Mouse (Mus musculus) cerebellum, adult 11-12 months (tissue): ENCODE measurements around the gene Fibp.
A peak's percentile ranks its signal among the peaks of the same experiment; 100 is the strongest.

Source experiments
- DNase-seq: peaks from one replicate; pipeline ENCODE4 v3.0.0; 2022

Fibp gene

DNA sequence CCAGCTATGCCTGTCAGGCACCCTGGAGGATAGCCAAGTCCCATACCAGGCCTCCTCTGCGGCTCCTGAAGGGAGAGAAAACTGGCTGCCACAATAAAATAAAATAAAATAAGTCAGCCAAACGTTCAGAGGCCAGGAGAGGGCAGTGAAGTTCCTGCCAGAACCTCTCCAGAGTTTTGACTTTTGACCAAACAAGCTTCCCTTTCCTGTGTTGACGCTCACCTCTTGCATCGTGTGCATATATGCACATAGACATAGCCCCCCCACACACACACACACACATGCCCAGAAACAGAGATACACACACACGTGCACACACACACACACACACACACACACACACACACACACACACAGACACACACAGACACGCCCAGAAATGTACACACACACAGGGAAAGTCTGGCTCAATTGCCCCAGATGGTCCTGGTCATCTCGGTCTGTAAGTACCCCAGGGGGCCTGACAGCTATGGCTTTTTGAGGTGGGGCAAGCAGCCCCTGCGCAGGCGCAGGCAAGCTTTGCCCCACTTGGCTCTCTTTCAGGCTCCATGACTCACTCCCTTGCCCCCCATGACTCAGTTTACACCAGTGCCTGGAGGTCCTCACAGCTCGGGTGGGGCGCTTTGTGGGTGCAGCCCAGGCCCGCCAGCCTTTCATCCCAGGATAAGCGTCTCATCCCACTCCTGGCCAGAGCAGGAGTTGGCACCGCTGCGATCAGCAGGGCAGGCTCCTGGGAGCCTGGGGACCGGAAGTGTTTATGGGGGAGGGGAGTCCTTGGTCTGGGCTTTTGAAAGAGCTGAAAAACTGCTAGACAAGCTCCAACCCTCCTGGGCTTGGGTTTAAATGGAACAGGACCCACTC, 27.2 kb upstream of the Fibp start:
- peak; percentile 58 for DNase-seq

DNA sequence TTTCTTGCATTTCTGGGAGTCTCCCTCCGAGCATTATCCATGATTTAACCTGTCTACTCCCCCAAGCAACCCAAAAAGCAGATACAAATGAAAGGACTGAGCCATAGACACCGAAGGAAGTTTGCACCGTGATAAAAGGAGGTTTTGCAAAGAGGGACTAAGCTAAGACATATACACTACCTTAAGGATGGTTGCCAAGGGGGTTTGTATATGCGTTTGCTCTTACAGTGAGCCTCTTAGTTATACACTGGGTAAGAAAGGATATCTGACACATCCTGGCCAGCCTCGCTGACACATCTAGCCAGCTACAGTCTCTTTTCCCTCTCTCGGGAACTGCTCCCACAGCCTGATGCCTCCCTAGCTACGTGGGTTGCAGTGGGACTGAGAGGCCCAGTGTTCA, 26.5 kb upstream of the Fibp start:
- no peak for DNase-seq

DNA sequence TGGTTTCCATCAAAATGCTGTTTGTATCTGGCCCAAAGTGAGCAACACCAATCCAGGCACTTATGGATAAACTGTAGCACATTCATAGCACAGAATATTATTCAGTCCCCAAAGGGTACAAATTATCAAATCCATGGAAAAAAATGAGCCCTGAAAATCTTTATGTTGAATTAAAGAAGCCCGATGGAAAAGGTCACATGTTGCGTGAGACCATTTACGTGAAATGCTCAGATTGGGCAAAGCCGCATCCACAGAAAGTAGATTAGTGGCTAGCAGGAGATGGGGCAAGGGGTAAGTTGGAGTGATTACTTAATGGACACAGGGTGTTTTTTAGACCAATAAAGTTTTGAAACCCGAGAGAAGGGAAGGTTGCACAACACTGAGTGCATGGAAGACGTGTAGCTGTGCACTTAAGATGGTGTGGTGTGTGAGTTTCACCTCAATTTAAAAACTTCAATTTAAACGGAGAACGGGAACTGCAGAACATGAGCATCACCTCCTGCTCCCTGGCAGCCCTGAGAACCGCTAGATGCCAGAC, 16.0 kb upstream of the Fibp start:
- no peak for DNase-seq

DNA sequence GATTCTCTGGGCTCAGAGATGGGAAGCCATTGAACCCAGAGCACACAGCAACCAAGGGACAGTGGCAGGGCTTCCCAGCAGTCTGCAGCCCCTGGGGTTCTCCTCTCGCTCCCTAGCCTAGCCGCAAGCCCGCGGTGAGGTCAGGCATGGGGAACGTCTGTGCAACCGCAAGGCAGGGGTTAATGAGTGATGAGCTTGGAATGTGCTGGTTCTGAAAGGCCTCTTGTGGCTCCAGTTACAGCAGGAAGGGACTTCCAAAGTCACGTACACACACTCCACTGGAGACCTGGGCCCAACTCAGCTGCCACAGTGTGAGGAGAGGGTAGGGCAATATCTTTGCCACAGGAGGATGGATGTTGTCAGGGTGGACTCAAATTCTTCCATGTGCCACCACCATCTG, 15.5 kb upstream of the Fibp start:
- peak; percentile 3 for DNase-seq

DNA sequence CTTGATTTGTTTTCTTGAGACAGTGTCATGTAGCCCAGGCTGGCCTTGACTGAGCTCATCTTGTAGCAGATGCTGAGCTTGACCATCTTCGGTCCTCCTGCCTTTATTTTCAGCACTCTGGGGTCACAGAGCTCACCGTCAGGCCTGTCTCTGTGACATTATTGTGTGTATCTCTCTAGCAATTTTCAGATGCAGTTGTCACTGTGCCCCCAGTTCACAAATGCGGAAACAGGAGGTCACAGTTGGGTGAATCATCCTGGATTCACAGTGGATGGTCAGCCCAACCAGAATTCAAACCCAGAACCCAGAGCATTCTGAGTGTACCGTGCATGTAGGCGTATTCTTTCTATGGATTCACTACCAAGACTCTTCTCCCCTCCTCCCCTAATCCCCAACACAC, 14.7 kb upstream of the Fibp start:
- no peak for DNase-seq

DNA sequence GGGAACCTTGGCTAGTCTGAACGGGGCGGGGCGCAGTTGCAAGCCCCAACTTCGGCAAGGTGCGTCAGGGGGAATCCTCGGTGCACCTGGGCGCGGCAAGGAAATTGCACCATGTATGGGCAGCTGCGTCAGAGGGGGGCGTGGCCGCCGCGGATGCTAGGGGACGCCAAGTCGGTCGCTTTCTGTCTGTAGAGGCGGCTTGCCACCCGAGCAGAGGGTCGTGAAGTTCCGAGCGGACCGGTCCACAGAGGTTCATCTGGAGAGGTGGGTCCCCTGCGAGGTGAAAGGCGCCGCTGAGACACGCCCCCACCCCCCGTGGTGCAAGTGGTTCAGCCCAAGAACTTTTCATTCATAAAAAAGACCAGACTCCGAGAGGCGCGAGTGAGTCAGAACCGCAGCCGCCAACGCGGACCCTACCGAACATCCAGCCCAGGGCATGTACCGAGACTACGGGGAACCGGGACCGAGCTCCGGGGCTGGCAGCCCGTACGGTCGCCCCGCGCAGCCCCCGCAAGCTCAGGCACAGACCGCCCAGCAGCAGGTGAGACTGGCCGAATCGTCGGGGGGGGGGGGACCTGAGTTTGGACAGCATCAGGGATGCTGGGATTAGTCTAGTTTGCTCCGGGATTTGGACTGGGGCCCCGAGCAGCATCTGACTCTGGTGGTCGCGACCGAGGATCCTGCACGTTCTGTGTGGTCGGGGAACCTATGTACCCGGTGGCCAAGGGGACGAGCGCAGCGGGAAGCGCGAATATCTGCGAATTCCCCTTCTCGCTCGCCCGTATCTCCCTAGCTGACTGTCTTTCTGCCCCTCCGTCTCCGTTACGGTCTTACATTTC, 12.7 kb upstream of the Fibp start, which contains the start of gene Fosl1:
Gene Fosl1 (plus strand): TSS at position 33 of the 839 bp plus-strand sequence.
- DNase-seq, result peak; percentile 72

DNA sequence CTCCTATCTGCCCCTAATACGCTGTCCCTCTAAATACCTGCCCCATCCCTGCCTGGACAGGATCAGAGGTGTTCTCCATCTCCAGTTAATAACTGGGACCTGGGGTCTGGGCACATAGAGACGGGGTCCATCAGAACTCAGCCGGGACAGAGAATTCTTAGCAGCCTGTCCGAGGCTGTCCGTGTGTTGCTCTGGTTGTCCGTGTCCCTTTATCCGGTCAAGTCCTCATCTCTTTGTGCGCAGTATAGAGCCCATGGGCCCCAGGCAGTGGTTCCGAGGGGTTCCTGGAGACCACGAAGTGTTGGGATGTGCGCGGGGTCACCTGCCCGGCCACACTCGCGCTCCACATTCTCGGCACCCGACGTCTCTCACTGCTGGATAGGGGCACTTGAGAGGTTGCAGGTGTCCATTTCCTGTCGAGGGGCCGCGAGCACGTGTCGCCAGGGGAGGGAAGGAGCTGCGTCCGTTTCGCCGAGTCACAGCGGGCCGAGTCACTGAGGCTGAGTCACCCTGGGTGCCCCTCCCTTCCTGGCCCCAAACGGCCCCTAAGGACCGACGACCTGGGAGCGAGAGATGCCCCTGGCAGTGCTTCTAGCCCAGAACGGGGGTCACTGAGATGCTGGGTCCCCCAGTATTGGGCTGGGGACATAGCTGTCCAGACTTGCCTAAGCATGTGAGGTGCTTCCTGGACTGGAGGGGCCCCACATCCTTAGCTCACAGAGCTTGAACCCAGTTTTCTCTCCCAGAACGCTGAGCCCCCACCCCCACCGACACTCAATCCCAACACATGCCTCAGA, 11.9 kb upstream of the Fibp start:
- no peak for DNase-seq

DNA sequence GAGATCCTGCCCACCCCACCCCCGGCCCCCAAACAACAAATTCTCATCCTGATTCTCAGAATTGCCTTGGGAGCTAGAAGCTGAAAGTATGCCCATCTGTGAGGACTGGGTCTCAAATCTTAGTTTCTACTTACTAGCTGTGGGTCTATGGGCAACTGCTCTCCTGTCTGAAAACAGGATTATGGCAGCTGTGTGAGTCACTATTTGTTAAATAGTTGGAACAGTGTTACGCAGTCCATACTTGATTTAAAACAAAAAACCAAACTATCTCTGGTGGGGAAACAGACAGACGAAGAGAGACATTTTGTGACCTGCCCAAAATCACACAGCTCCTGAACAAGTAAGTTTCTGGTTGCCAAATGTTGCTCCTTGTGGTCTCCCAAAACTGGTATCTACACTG, 10.7 kb upstream of the Fibp start:
- no peak for DNase-seq

DNA sequence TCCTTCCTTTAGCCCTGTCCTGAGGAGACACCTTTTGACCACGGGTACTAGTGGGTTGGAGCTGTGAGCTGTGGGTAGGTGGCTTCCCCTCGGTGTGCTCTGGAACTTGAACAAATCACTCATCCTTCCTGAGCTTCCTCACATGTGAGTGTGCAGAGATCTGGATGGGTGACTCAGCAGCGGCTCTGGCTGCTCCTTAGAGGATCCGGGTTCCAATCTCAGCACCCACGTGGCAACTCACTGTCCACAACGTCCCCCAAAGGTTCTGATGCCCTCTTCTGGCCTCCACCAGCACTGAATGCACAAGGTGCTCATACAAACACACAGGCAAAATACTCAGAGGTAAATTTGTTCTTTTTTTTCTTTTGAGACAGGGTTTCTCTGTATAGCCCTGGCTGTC, 8.6 kb upstream of the Fibp start:
- no peak for DNase-seq

DNA sequence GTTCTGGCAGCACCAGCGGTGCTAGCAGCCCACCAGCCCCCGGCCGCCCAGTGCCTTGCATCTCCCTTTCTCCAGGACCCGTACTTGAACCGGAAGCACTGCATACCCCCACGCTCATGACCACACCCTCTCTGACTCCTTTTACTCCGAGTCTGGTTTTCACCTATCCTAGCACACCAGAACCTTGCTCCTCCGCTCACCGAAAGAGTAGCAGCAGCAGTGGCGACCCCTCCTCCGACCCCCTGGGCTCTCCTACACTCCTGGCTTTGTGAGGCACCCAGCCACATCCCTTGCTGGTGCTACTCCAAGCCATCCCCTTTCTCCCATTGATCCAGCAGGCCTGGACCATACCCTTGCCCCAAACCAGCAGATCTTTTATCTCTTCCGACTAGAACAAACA, 5.4 kb upstream of the Fibp start:
- no peak for DNase-seq

DNA sequence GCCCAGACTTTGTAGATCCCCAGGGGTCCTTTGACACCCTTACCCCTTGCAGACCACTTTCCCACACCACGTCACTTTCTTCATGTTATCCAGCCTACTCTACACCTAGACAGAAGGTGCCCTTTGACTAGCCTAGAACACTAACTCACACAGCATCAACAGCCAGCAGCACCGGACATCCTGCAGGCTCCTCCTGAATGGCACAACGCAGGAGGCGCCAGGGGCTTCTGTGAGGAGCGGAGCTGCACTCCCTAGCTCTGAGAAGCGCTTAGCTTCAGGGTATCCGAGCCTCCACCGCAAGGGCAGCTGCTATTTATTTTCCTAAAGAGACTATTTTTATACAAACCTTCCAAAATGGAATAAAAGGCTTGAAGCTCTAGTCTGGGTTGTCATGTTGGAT, 4.8 kb upstream of the Fibp start:
- peak; percentile 38 for DNase-seq

DNA sequence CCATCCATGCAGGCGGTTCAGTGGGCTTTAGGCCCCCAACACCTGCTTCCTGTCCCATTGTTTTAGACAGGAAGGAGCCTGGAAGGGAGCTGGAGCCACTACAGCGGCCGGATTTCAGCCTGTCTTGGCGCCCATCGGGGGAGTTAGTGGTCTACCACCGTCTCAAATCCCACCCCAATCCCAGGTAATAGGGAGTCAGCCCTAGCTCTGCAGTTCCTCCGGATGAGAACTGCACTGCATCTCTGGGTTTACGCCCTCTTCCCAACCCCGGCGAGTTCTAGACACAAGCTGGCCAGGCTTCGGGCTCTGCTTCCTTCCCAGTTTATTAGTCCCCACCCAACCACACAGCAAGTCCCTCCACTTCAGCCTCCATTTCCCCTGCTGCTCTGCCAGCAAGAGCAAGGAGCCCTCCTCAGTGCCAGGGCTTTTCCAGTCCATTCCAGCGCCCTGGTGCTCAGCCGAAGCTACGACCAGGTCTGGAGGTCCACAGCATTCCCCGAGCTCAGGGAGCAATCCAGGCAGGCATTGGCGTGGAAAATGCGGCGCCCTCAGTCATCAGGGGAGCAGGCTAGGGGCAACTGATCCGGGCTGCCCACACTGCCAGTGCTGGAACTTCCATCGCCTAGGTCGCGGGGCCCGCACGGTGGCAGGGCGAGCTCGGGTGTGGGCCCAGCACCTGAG, 4.0 kb upstream of the Fibp start:
- no peak for DNase-seq

DNA sequence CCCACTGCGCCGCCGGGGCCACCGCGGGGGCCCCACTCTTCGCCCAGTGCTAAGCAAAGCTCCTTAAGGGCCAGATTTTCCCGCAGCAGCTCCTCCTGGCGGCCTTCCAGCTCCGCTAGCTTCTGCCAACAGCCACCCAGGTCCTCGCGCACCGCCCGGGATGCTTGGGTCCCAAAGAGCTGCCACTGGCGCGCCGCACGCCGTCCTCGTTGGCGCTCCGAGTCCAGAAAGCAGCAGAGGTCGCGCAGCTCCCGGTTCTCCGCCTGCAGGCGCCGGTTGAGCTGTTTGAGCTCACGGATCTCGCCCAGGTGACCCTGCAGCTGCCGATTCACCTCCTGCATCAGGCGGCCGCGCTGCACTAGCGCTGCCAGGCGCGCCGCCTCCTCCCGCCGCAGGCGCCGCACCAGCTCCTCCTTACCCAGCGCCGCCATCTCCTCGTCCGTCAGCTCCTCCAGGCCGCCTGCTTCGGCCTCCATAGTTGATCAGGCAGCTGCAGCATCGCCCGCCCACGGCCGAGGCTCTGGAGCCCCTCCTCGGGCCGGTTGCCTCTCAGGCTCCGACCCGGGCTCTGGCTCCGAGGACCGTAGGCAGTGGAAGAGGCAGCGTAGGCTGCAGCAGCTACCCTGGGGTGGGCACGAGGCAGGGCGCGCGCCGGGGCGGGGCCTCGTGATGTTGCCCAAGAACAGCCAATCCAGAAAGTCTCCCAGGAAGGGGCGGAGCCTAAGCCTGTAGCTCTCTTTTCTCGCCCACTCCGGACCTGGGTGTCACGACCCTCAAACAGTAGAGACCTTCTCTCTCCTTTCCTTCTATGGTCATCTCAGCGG, 3.3 kb upstream of the Fibp start:
- DNase-seq, result peak; percentile 98

DNA sequence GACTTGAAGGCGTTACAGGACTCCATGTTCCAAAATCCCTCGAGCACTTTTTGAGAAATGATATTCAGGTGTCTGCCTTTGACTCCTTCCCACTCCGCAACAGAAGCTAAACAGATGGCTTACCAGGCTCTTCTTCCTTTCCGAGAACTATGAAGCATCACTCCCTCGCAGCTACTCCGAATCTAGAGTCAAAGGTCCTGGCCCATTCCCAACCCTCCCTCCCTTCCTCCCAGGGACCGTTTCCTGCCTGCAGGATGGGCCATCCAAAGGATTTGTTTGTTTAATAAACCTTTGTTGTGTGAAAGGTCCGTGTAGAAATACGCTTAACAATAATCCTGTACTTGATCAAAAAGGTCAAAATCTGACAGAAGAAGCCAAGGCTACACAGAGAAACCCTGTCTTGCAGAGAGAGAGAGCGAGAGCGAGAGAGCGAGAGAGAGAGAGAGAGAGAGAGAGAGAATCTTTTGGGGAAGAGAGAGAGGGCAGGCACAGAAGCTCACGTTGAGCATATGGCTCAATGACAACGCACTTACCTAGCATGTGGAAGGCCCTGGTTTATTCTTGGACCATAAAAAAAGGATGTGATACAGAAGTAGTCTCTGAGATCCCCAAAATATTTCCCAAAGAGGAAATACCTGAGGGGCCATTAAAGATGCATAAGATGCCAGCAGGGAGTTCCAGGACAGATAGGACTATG, 2.5 kb upstream of the Fibp start, which contains the start of gene Ccdc85b:
Gene Ccdc85b (minus strand): TSS at position 149 of the 697 bp plus-strand sequence.
- peak; percentile 26 for DNase-seq

DNA sequence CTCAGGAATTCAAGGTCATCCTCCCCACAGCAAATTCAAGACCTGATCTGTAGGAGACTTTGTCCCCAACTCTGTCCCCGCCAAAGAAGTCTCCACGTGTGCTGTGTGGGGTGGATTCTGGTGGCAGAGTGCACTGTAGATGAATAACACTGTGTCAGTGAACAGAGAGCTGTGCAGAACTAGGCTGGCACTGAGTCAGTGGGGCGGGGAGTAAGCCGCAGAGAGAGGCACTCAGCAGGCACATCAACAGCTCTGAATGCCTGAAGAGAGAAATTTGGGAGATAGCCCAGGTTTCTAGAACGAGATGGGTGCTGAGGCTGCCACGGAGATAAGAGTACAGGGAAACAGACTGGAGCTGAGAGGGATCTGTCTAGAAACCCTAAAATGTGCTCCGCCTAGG, 1.4 kb upstream of the Fibp start:
- peak; percentile 67 for DNase-seq

DNA sequence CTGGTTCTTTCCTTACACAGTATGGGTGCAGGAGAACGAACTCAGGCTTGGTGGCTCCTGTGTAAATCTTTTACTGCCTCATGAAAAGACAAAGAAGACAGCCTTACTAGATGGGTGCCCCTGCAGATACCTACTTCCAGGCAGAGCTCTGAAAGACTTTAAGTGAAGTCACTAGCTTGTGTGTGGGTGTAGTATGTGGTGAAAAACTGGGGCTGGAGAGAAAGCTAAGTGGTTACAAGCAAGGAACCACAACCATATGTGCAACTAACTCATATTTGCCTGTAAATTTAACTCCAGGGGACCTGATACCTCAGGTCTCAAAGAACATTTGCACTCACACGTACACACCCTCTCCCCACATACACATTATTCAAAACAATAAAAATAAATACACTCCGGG, 519 bp upstream of the Fibp start:
- peak; percentile 8 for DNase-seq

DNA sequence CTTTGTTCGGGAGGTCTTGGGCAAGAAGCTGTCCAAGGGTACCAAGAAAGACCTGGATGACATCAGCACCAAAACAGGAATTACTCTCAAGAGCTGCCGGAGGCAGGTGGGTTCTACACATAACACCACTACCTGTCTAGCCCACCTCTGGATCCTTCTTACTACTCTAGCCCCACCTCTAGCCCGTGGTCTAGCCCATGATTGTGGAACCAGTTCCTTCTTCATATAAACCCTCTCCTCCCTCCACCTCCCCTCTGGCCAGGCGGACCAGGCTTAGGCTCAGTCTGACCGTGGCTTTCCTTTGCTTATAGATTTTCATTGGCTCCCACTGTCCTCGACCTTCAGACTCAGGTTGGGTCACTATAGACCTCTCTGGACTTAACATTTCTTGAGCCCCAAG, 996 bp downstream of the Fibp start:
- DNase-seq, result peak; percentile 39

DNA sequence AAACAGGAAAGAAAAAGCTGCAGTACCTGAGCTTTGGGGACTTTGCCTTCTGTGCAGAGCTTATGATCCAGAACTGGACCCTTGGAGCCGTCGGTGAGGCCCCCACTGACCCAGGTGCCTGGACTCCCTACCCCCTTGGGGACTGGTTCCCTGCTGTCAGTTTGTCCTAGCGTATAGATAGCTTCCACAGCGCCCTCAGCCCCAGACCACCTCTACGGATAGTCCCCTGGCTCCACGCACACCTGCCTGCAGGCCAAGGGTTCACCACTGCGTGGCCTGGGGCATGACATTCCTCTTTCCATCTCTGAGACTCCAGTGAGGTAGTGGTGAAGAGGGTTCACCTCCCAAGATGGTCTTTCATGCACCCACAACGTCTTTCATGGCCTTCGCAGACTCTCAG, 2.8 kb downstream of the Fibp start:
- DNase-seq, result peak; percentile 46

DNA sequence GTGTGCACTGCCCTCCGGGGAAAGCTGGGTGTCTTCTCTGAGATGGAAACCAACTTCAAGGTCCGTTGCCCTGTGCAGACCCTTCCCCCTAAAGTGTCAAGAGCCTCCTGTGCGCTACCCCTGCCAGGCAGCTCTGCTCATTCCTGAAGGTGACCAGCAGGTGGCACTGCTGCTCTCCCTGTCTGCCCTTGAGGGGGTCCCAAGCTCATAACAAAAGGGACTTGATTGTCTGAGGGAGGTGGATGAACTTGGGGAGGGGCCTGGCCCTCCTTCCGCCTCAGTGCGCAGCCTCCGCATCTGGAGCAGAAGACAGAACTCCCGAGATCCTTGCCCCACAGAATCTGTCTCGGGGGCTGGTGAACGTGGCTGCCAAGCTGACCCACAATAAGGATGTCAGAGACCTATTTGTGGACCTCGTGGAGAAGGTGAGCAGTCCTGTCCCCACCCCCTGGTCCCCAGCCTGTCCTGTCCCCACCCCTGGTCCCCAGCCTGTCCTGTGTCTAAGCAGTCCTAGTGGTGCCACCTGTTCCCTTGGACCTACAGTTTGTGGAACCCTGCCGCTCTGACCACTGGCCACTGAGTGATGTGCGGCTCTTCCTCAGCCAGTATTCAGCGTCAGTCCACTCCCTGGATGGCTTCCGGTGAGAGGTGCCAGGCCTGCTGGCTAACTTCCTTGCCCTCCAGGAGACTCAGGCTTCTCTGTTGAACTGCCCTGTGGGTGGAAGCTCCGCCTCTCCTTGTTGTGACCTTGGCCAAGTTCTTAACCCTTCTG, 3.6 kb downstream of the Fibp start:
- peak; percentile 72 for DNase-seq

DNA sequence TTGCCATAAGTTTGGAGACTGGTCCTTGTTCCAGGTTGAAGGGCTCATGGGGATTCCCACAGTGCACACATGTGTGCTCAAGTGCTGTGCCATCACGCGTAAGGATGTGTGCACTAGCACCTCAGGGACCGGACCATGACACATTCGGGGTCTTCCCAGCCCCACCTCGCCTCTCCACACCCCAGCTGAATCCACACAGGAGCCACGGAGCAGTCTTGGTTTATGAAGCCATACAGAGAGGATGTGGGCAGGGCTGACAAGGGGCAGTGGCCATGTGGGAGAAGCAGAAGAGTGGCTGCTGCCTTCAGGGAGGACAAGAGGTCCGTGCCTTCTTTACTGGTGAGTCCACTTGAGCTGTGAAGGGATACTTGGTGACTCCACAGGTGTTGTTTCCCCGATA, 4.6 kb downstream of the Fibp start:
- no peak for DNase-seq
